Comparison of ENCODE assay signal across 9 mouse cellular contexts in the genomic region with DNA sequence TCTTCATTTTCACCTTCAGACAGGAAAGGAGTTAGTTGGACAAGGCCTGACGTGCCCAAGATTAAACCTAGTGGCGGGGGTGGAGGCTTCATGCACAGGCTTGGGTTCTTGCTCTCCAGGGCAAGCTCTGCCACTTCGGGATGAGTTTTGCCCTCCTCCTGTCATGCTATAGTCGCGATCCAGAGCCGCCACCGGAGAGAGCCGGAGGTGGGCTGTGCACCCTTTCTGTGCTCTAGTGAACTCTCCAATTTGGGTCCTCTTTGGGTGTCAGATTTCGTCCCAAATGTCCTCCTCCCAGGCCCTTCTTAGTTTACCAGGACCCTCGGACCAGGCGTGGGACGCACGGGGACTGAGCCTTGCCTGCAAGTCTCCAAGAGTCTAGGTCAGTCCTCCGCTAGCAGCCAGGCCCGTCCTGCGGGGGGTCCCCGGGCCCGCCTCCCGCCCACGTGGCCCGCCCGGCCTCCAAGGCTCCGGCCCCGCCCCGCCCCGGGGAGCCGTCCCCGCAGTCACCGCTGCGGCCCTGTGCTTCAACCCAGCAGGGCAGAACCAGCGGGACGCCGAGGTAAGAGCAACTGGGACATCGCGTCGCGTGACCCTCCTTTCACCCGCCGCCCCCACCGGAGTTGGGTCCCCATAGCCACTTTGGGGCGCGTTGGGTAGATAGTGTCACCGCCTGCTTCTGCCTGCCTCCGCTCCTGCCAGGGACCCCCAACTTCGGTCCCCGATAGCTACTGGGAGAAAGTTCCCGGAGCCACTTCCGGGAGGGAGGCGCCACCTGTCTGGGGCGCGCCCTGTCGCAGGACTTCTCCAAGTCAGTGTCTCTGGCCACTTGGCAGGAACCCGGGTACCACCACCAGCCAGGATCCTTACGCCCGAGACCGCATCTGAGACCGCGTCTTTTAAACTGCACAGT. TPM values are rescaled to one million over a fixed set of nuclear protein-coding genes. Genes with fewer than 3 reads are reported as not detected.
DNase-seq lines count a peak whose midpoint lies in the region; ATAC-seq lines count a peak whose summit lies in the region.
"Had no signal": no experiment of that assay in that cellular context is flagged by ENCODE, and none has a peak within 500 bp of the region (broad histone marks: within the 10 kb centered on the region; RNA-seq: fewer than 3 reads in every experiment).

Gene Arhgef3 (plus strand): TSS at position 538 of the 913 bp plus-strand sequence.

- peaks cover 4% of the 10 kb centered on the region; the same call in 1 of the 2 replicates for H3K4me1 ChIP-seq in liver, embryonic 13.5 days (replicated peaks)

- peak within 1 kb of the TSS; percentile 56 for H3K4me3 ChIP-seq in liver, embryonic 13.5 days (replicated peaks)

- DNase-seq in layer of hippocampus, adult 18-20 months (ENCODE audit: low spot score in 2 of 2): no peak
- DNase-seq in layer of hippocampus, adult 9-11 months: no peak
- DNase-seq in embryo, embryonic 11 days: peak; percentile 74
- peak; percentile 72 to 73 for DNase-seq in heart, adult 9 months (ENCODE audit: low spot score in 2 of 2)
- DNase-seq in kidney, adult 8-10 months: peak; percentile 78 to 81
- DNase-seq in liver, embryonic 13.5 days: no peak
- DNase-seq in naive thymus-derived CD4-positive, alpha-beta T cell, adult 2 months (ENCODE audit: low read depth): peak; percentile 15
- DNase-seq in thymus, postnatal 25 days: peak; percentile 35

- no peaks in the 10 kb centered on the region for H3K36me3 ChIP-seq in liver, embryonic 13.5 days

- no peak within 1 kb of the TSS for H3K27ac ChIP-seq in liver, embryonic 13.5 days

- peak within 1 kb of the TSS; percentile 49 for H3K9ac ChIP-seq in liver, embryonic 13.5 days

- WGBS in liver, embryonic 13.5 days (ENCODE audit: insufficient replicate concordance): 1% methylated on average over 58 of the region's 58 CpGs

- peak within 1 kb of the TSS; percentile 73 for H3K4me2 ChIP-seq in liver, embryonic 13.5 days

- ATAC-seq in liver, embryonic 13.5 days (ENCODE audit: low read depth): peak; percentile 51
- ATAC-seq: Patski had no signal

- H3K9me3 ChIP-seq in liver, embryonic 13.5 days (replicated peaks): no peaks in the 10 kb centered on the region

- H3K27me3 ChIP-seq in liver, embryonic 13.5 days: peaks cover 36% of the 10 kb centered on the region
- H3K27me3 ChIP-seq: Patski had no signal

RNA-seq across cellular contexts. Expression of gene Arhgef3, which starts in this region (rescaled TPM):
- 10 to 100 TPM; 84.2 to 92.7 TPM for total RNA-seq in layer of hippocampus, adult 18-20 months (2021)
- polyA plus RNA-seq in liver, embryonic 13.5 days (2015; fragmentation: Nextera tagmentation; extraction: Ambion mirVana): 3.7 and 4.9 TPM in 2 replicates

Comparison
In these comparisons a context has a peak if more than half of its experiments do, and no peak if none do; other contexts are left out.
1. DNase-seq: peak in embryo, embryonic 11 days (single experiment), heart, adult 9 months (2 of 2), kidney, adult 8-10 months (2 of 2), naive thymus-derived CD4-positive, alpha-beta T cell, adult 2 months (single experiment) and thymus, postnatal 25 days (single experiment); none in layer of hippocampus, adult 18-20 months (0 of 2), layer of hippocampus, adult 9-11 months (single experiment) and liver, embryonic 13.5 days (single experiment).